Mouse (Mus musculus): ENCODE results near the gene Tescl. TPM values are rescaled to one million over a fixed set of nuclear protein-coding genes. Genes with fewer than 3 reads are reported as not detected.

Gene Tescl
- polyA plus RNA-seq, 1 experiment from 2014 or later: 0.15 TPM

- H3K4me1 ChIP-seq (ENCODE audit: control insufficient read depth, insufficient read depth, low read length): peaks cover 9% of the 10 kb centered on the region
- no peaks in the 10 kb centered on the region for H3K27me3 ChIP-seq (ENCODE audit: control insufficient read depth, insufficient read depth, low read length)
- H3K27ac ChIP-seq (ENCODE audit: low read length): no peak overlapping the region
- no peaks in the 10 kb centered on the region for H3K9me3 ChIP-seq (replicated peaks; ENCODE audit: control insufficient read depth, low read length)
- no peak overlapping the region for H3K4me2 ChIP-seq (ENCODE audit: low read depth, low read length)
- ATAC-seq (ENCODE audit: insufficient read depth, low FRiP score): no peak
- H3K36me3 ChIP-seq (ENCODE audit: control insufficient read depth, insufficient read depth, low read length): no peaks in the 10 kb centered on the region
- WGBS: 72% methylated on average over 5 of the region's 5 CpGs
- peak overlapping the region; percentile 47; the same call in 1 of the 2 replicates for H3K9ac ChIP-seq (ENCODE audit: low read length)
- H3K4me3 ChIP-seq (replicated peaks; ENCODE audit: low read length): no peak overlapping the region
Measured at GRCm38 (mm10) chr7:24365258-24366014, 31.7 kb upstream of the Tescl start.

GRCm38 (mm10) chr7:24364827-24365226 is 31.1 kb upstream of the Tescl start:
- H3K9me3 ChIP-seq (replicated peaks; ENCODE audit: control insufficient read depth, low read length): no peaks in the 10 kb centered on the region
- no peak overlapping the region for H3K4me3 ChIP-seq (replicated peaks; ENCODE audit: low read length)
- no peak overlapping the region for H3K4me2 ChIP-seq (ENCODE audit: low read depth, low read length)
- H3K27me3 ChIP-seq (ENCODE audit: control insufficient read depth, insufficient read depth, low read length): no peaks in the 10 kb centered on the region
- H3K4me1 ChIP-seq (ENCODE audit: control insufficient read depth, insufficient read depth, low read length): peaks cover 4% of the 10 kb centered on the region; the same call in 1 of the 2 replicates
- H3K36me3 ChIP-seq (ENCODE audit: control insufficient read depth, insufficient read depth, low read length): no peaks in the 10 kb centered on the region
- H3K9ac ChIP-seq (ENCODE audit: low read length): peak overlapping the region; percentile 47; the same call in 1 of the 2 replicates
- no peak overlapping the region for H3K27ac ChIP-seq (ENCODE audit: low read length)
- ATAC-seq (ENCODE audit: insufficient read depth, low FRiP score): peak; percentile 71; the same call in 1 of the 2 replicates
- 22% methylated on average over 10 of the region's 10 CpGs for WGBS

DNA sequence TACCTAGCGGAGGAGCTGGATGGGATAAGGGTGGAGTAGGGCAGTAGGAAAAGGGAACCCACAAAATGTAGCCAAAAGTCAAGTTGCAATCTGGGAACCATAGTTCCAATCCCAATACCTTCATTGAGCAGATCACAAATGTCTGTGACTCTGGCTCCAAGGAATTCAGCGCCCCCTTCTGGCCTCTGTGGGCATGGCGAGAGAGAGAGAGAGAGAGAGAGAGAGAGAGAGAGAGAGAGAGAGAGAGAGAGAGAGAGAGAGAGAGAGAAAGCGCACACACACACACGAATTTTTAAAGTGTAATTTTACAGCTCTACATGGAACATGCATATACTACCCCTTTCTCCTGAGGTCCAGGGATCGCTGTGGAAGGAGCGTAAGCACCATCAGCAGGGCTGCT is 29.5 kb upstream of the Tescl start:
- 21% methylated on average over 7 of the region's 7 CpGs for WGBS

GRCm38 (mm10) chr7:24361001-24361400 is 27.3 kb upstream of the Tescl start:
- ATAC-seq (ENCODE audit: insufficient read depth, low FRiP score): no peak
- 68% methylated on average over 4 of the region's 4 CpGs for WGBS
- Histone ChIP-seq H3K9me3 (replicated peaks; ENCODE audit: control insufficient read depth, low read length) (no peaks in the 10 kb centered on the region; the same call in 1 of the 2 replicates), H3K27me3 (ENCODE audit: control insufficient read depth, insufficient read depth, low read length) (no peaks in the 10 kb centered on the region), H3K27ac (ENCODE audit: low read length) (no peak overlapping the region), H3K4me1 (ENCODE audit: control insufficient read depth, insufficient read depth, low read length) (peaks cover 4% of the 10 kb centered on the region; the same call in 1 of the 2 replicates), H3K36me3 (ENCODE audit: control insufficient read depth, insufficient read depth, low read length) (no peaks in the 10 kb centered on the region), H3K4me3 (replicated peaks; ENCODE audit: low read length) (no peak overlapping the region), H3K9ac (ENCODE audit: low read length) (no peak overlapping the region), H3K4me2 (ENCODE audit: low read depth, low read length) (no peak overlapping the region)

More for the DNA sequence above, 29.5 kb upstream of the Tescl start:
- Histone ChIP-seq H3K4me1 (ENCODE audit: control insufficient read depth, insufficient read depth, low read length) (peaks cover 4% of the 10 kb centered on the region; the same call in 1 of the 2 replicates), H3K4me2 (ENCODE audit: low read depth, low read length) (no peak overlapping the region), H3K36me3 (ENCODE audit: control insufficient read depth, insufficient read depth, low read length) (no peaks in the 10 kb centered on the region), H3K4me3 (replicated peaks; ENCODE audit: low read length) (no peak overlapping the region), H3K27me3 (ENCODE audit: control insufficient read depth, insufficient read depth, low read length) (no peaks in the 10 kb centered on the region), H3K9me3 (replicated peaks; ENCODE audit: control insufficient read depth, low read length) (no peaks in the 10 kb centered on the region), H3K27ac (ENCODE audit: low read length) (no peak overlapping the region), H3K9ac (ENCODE audit: low read length) (no peak overlapping the region)
- ATAC-seq (ENCODE audit: insufficient read depth, low FRiP score): no peak

DNA sequence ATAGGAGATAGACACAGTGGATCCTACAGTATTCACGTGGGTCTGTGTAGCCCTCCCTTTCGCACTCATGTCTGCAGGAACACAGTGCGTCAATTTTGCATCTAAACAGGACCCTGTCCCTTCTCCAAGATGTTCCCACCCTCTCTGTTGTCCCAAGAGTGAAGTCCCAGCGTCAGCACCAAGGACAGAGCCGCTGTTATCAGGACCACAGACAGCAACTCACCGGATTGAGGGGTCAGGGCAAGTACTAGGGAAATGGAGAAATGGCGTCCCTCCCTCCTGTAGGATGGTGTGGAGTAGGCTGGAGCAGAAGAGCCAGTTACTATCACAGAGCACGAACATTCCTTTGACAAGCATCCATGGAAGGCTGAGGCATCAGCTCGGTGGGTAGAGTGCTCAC is 25.5 kb upstream of the Tescl start:
- Histone ChIP-seq H3K4me2 (ENCODE audit: low read depth, low read length) (no peak overlapping the region), H3K9ac (ENCODE audit: low read length) (no peak overlapping the region), H3K27ac (ENCODE audit: low read length) (no peak overlapping the region), H3K9me3 (replicated peaks; ENCODE audit: control insufficient read depth, low read length) (no peaks in the 10 kb centered on the region; the same call in 1 of the 2 replicates), H3K4me1 (ENCODE audit: control insufficient read depth, insufficient read depth, low read length) (no peaks in the 10 kb centered on the region), H3K4me3 (replicated peaks; ENCODE audit: low read length) (no peak overlapping the region), H3K27me3 (ENCODE audit: control insufficient read depth, insufficient read depth, low read length) (no peaks in the 10 kb centered on the region), H3K36me3 (ENCODE audit: control insufficient read depth, insufficient read depth, low read length) (no peaks in the 10 kb centered on the region)
- 21% methylated on average over 9 of the region's 9 CpGs for WGBS
- ATAC-seq (ENCODE audit: insufficient read depth, low FRiP score): no peak; the same call in 1 of the 2 replicates

GRCm38 (mm10) chr7:24357899-24358298 is 24.2 kb upstream of the Tescl start:
- Histone ChIP-seq H3K4me3 (replicated peaks; ENCODE audit: low read length) (no peak overlapping the region), H3K9ac (ENCODE audit: low read length) (no peak overlapping the region), H3K36me3 (ENCODE audit: control insufficient read depth, insufficient read depth, low read length) (no peaks in the 10 kb centered on the region), H3K27me3 (ENCODE audit: control insufficient read depth, insufficient read depth, low read length) (no peaks in the 10 kb centered on the region), H3K9me3 (replicated peaks; ENCODE audit: control insufficient read depth, low read length) (no peaks in the 10 kb centered on the region; the same call in 1 of the 2 replicates), H3K4me1 (ENCODE audit: control insufficient read depth, insufficient read depth, low read length) (no peaks in the 10 kb centered on the region), H3K27ac (ENCODE audit: low read length) (no peak overlapping the region), H3K4me2 (ENCODE audit: low read depth, low read length) (no peak overlapping the region)
- WGBS: 46% methylated on average over 4 of the region's 4 CpGs
- no peak for ATAC-seq (ENCODE audit: insufficient read depth, low FRiP score)

DNA sequence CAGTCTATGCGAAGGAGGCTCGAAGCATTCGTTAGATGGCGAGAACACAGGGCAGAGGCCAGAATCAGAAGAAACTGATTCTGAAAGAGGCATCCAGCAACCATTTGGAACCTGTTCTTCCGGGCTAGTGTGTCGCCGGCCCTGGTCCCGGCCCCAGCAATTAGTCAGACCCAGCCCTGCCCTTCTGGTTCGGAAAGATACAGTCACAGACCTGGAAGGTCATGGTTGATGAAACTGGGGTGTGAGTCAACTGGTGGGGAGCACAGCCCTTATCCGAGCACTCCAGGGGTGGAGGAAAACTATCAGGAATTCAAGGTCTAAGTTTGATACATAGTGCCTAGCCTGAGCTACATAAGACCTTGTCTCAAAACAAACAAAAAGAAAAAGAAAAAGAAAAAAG is 22.3 kb upstream of the Tescl start:
- H3K36me3 ChIP-seq (ENCODE audit: control insufficient read depth, insufficient read depth, low read length): no peaks in the 10 kb centered on the region
- no peaks in the 10 kb centered on the region; the same call in 1 of the 2 replicates for H3K9me3 ChIP-seq (replicated peaks; ENCODE audit: control insufficient read depth, low read length)
- WGBS: 66% methylated on average over 10 of the region's 10 CpGs
- H3K4me3 ChIP-seq (replicated peaks; ENCODE audit: low read length): no peak overlapping the region
- no peaks in the 10 kb centered on the region for H3K4me1 ChIP-seq (ENCODE audit: control insufficient read depth, insufficient read depth, low read length)
- H3K27me3 ChIP-seq (ENCODE audit: control insufficient read depth, insufficient read depth, low read length): no peaks in the 10 kb centered on the region
- H3K4me2 ChIP-seq (ENCODE audit: low read depth, low read length): no peak overlapping the region
- no peak for ATAC-seq (ENCODE audit: insufficient read depth, low FRiP score)
- no peak overlapping the region for H3K27ac ChIP-seq (ENCODE audit: low read length)
- H3K9ac ChIP-seq (ENCODE audit: low read length): no peak overlapping the region

DNA sequence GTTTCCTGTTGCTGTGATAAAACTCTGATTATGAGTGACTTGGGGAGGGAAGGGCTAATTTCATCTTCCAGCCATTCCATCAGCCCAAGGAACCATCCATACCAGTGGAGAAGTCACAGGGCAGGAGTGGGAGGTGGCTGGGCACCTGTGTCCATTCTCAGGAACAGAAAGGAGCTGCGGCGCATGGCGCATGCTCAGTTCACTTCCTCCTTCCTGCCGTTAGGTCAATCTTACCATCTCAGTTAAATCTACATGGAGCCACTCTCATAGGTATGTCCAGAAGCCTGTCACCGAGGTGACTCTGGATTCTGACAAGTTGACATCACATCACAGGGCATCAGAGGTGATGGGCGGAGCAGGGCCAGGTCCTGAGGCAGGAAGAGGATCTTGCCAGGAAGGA is 21.9 kb upstream of the Tescl start:
- Histone ChIP-seq H3K27me3 (ENCODE audit: control insufficient read depth, insufficient read depth, low read length) (no peaks in the 10 kb centered on the region), H3K4me3 (replicated peaks; ENCODE audit: low read length) (no peak overlapping the region), H3K36me3 (ENCODE audit: control insufficient read depth, insufficient read depth, low read length) (no peaks in the 10 kb centered on the region), H3K4me1 (ENCODE audit: control insufficient read depth, insufficient read depth, low read length) (no peaks in the 10 kb centered on the region), H3K9ac (ENCODE audit: low read length) (no peak overlapping the region), H3K9me3 (replicated peaks; ENCODE audit: control insufficient read depth, low read length) (no peaks in the 10 kb centered on the region; the same call in 1 of the 2 replicates), H3K4me2 (ENCODE audit: low read depth, low read length) (no peak overlapping the region), H3K27ac (ENCODE audit: low read length) (no peak overlapping the region)
- ATAC-seq (ENCODE audit: insufficient read depth, low FRiP score): no peak
- WGBS: 81% methylated on average over 6 of the region's 6 CpGs

- 42% methylated on average over 6 of the region's 6 CpGs for WGBS
- Histone ChIP-seq H3K9me3 (replicated peaks; ENCODE audit: control insufficient read depth, low read length) (no peaks in the 10 kb centered on the region), H3K4me1 (ENCODE audit: control insufficient read depth, insufficient read depth, low read length) (no peaks in the 10 kb centered on the region)
Measured at GRCm38 (mm10) chr7:24348896-24349295, 15.2 kb upstream of the Tescl start, which contains the start of gene Lypd5. Gene Lypd5, plus strand, starts transcription at chr7:24349196.

More at GRCm38 (mm10) chr7:24348896-24349295, 15.2 kb upstream of the Tescl start, which contains the start of gene Lypd5:
- Histone ChIP-seq H3K9ac (ENCODE audit: low read length) (peak within 1 kb of the TSS; percentile 7; the same call in 1 of the 2 replicates), H3K4me3 (replicated peaks; ENCODE audit: low read length) (no peak within 1 kb of the TSS), H3K36me3 (ENCODE audit: control insufficient read depth, insufficient read depth, low read length) (no peaks in the 10 kb centered on the region), H3K4me2 (ENCODE audit: low read depth, low read length) (no peak within 1 kb of the TSS), H3K27ac (ENCODE audit: low read length) (no peak within 1 kb of the TSS), H3K27me3 (ENCODE audit: control insufficient read depth, insufficient read depth, low read length) (no peaks in the 10 kb centered on the region)
- no peak for ATAC-seq (ENCODE audit: insufficient read depth, low FRiP score)
